Mouse (Mus musculus) adrenal gland, adult 8-10 months (tissue): ENCODE measurements around the gene Ptpn4. TPM values are rescaled to one million over a fixed set of nuclear protein-coding genes. Genes with fewer than 3 reads are reported as not detected.

Source experiments
- DNase-seq: peaks from one replicate; pipeline ENCODE4 v3.0.0; 2022
- total RNA-seq, 4 experiments: library from RNA; stranded (reverse); gene quantifications; 2 replicates each; pipeline ENCODE4 v1.2.4; 2022

The Ptpn4 gene
- total RNA-seq, result 10 to 100 TPM; 21.8 to 35.5 (median 30.3) TPM

DNA sequence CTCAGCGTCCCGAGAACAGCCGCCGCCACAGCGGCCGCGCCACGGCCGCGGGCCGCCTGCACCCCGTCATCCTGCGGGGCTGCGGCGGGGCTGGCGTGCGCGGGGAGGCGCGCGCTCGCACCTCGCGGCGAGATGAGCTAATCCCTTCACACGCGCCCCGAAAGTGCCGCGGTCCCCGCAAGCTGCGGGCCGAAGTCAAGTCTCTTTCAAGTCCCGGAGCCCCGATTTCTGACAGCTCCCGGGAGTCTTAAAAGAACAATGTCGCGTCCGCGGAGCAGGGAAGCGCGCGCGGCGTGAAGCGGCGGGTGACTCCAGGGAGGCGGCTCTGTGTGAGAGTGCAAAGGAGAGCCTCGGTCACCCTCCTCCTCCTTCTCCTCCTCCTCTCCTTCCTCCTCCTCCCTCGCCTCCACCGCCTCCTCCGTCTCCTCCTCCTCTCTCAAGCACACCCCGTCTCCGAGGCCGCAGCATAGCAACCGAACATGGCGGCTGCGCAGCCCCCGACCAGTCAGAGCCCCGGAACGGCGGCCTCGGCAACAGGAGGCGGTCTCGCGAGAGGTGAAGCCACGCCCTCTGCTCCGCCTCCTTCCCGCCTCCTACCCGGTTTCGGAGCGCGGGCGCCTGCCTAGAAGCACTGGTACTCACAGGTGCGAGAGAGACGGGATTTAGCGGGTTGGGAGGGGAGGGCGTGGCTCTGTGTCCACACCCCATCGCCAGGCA lies at the start of gene Ptpn4:
Gene Ptpn4 (minus strand): TSS at position 579 of the 717 bp plus-strand sequence.
- peak; percentile 98 for DNase-seq

DNA sequence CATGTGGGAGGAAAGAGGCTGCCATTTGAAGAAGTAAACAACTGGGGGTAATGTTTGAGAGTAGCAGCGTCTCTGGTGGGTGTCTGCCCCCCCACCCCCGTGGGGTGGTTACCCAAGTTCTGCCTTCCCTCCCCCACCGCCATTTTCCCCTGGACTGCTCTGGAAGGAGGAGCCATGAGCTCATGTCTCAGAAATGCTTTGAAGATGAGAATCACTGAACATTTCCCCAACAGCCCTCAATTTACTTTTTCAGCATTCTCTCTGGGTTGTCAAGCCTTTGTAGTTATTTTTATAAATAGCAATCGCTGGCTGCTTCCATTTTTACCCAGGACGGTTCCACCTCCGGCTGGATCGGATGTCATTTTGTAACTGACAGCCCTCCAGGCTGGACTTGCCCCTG lies 48.9 kb upstream of the Ptpn4 start:
- peak; percentile 12 for DNase-seq

DNA sequence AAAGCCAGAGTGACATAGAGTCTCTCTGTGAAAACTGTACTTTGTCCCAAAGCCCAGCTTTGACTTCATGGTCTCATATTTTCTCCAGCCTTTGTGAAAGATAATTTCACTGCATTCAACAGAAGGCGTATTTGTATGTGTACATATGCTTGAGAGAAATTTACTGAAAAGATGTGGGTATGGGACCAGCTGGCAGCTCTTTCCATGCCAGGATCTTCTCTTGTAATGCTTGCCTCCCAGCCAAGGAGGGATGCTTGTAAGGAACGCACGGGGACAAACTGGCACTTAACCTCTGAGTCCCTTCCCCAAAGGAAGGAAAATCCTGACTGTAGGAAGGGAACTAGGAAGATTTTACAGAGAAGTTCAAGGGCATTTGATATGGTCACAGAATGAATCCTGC lies 46.9 kb upstream of the Ptpn4 start:
- DNase-seq, result no peak

DNA sequence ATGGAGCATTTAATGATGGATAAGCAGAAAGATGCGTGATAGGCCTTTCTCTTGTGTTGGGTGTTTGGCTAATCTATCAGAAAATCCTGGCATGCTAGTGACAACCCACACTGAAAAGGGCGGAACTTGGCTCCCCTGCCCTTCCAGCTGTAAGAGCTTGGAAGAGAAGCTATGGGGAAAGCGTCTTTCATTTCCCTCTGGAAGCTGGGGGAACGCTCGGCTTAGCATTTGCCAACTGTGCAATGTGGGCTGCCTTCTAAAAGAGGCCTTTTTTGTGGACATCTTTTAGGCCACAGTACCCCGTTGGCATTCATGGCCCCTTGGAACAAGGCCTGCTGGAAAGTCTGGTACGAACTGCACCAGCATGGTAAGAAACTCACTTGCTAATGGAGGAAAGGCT lies 41.5 kb upstream of the Ptpn4 start:
- peak; percentile 17 for DNase-seq

DNA sequence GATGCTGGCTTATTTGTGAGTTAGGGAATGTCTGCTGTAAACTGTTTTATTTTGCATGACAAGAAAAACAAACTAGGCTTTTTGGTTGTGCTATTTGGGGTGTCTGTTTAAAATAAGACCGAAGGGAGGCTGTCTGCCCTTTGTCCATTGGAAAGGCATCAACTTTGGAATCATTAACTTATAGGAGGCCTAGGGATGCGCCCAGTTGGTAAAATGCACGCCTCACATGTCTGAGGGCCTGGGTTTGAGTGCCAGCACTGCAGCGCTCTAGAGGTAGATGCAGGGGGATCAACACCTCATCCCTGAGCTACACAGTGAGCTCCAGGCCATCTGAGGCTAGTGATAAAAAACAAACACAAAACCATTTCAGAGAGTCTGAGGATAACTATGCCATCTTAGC lies 40.1 kb upstream of the Ptpn4 start:
- no peak for DNase-seq

DNA sequence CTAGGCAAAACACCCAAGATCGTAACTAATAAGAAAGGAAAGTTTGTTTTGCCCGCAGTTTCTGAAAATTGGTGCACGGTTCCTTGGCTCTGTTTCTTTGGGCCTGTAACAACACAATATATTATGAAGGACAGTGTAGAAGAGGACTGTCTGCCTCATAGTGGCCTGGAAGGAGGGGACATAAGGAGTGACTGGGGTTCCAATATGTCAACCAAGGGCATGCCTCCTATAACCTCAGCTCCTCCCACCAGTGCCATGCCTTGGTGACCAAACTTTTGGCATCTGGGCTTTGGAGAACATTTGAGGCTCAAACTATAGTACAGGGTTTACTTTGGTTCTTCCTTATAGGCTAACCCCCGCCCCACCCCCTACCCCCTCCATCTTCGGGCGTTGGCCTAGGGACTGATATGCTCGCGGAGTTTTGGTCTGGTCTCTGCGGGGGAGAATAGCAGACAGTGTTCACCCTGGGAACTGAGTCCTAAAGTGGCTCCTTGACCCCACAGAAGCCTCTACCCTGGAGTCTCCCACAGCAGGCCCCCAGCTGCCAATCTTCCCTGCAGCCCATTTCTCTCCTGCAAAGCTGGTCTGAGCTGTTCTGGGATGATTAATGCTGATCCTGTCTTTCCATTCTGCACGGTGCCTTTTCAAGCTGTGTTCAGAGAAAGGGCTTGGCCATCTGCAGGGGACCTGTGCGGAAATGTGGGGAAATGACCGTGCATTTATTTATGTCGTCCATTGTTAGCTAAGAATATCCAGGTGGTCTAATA lies 31.2 kb upstream of the Ptpn4 start:
- DNase-seq, result no peak

DNA sequence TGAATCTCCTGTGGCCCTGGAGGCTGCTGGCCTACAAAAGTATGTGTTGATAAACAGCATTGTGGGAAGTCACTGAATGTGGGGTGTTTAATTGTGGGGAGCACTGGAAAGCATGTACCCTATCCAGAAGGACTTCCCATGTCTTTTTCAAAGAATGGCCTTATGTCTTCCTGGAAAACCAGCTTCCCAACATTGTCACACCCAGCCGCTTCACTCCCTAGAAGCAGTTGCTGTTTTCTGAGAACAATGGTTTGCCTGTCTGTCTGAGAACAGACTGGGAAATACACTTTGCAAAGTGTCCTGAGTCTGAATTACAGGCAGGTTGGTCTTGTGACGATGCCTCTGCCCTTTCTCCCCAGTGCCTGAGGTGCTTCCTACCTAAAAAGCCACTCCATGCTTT lies 29.9 kb upstream of the Ptpn4 start:
- no peak for DNase-seq

DNA sequence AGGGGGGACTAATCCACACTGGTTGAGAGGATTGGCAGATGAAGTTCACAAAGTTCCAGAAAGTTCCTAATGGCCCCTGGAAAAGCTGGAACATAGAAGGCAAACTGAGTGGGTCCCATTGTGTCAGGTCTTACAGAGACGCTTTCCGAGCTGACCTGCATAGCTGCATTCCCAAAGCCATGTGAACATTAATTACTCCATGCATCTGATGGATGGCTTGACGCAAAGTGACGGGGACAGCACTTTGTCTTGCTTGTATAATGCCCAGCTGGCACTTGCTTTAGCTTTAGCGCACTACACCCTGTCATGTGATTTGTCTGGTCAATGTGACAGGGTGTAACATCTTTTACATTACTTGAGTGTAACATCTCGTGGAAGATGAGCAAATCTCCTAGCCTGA lies 27.9 kb upstream of the Ptpn4 start:
- no peak for DNase-seq

DNA sequence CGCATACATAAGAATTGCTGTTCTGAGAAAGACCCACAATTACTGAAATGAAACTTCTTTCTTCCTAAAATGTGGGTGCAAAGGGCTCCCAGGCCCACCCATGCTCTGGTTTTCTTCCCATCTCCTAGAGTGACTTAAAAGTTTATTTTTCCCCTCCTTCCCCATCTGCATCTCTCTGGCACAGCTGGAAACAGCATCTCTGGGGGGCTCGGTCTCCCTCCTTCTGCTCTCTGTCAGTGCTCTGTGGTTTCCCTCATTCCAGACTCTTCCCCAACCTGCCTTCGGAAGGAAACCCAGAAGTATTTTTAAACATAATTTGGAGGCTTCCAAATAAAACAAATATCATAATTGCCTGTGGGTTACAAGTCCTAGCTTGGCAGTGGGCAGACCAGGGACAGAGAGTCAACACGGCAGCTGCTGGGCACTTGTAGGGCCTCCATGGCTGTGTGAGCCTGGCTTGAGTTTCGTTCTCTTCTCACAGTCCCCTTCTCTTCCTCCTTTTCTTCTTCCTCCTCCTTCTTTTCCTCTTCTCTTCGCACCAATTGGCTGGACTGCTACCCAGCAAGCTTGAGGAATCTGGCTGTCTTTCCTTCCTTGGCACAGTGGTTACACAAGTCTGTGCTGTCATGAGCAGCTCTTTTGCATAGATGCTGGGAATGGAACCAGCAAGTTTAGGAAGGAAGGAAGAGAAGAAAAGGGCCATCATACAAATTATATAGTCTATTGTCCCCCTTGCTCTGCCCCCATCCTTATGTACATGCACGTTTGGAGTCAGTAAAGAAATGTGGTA lies 26.3 kb upstream of the Ptpn4 start:
- no peak for DNase-seq

DNA sequence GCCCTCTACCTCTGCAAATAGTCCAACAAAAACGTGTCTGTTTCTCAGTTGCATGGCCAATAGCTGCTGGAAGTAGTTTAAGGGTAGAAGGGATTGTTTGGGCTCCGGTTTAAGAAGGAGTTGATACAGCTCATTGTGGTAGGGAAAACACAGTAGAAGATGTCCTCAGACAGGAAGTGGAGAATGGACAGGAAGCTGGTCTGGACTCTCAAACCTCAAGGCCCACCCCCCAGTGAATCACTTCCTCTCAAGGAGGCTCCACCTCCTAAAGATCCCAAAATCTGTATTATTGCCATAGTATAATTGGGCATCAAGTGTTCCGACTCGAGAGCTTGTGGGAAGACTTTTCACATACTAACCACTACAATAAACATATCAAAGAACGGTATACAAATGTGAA lies 22.2 kb upstream of the Ptpn4 start:
- DNase-seq, result no peak

DNA sequence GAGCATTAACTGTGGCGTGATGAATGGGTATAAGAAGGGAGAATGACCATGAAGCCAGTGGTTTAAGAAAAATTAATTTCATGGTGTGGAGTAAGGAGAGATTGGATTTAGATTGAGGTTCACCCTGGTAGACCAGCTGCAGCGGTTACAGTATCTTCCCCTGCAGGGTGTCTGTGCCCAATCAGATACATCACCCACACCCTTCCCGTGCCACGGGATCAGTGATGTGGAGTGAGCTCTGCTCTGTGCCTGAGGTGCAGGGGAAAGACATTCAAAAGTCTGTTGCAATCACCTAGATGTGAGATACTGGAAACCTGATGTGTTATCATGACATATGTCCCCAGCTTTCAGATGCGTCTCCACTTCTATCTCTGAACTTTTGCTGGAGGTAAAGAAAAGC lies 15.6 kb upstream of the Ptpn4 start:
- DNase-seq, result no peak

DNA sequence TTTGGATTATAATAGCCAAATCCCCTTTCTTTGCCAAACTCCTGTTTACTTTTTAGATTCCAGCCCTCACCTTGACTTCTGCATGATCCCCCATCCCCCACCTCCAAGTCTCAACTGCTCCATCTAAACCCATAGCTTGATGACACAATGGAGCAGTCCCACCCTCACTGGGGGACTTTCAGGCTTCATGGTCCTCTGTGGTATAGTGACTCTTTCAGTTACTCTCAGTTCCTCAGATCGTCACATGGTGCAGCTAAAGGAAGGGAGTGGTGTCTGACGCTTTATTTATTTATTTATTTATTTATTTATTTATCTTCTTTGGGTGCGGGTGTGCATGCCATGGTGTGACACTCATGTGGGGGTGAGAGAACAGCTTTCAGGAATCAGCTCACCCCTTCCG lies 14.9 kb upstream of the Ptpn4 start:
- DNase-seq, result no peak

DNA sequence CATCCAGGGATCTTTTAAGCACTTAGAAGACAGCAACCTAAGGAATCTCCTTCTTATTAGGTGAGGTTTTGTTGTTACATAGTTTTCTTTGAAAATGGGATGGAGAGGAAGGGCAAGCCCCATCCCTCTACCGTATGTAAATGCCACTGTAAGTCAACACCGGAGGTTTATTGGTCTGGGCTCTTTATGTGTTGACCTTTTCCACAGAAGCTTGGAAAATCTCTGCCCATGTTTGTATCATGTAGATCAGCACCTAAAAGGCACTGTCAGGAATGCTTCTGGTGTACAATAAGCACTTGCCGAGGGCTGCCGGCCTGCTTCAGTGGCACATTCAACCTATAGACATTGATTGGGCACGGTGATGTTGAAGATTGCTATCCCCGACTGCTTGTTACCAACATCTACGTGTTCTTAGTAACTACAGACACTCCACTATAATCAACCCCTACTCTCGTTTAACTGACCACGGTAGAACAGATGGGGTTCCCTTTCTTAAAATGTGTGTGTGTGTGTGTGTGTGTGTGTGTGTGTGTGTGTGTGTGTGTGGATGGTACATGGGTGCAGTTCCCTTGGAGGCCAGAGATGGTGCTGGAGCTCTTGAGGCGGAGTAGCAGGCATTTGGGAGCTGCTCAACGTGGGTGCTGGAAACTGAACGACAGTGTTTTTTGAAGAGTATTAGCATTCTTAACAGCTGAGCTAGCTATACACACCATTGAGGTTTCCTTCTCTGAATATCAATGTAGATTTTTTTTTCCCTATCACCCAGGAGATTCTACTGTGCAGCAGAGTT lies 11.9 kb upstream of the Ptpn4 start:
- no peak for DNase-seq

DNA sequence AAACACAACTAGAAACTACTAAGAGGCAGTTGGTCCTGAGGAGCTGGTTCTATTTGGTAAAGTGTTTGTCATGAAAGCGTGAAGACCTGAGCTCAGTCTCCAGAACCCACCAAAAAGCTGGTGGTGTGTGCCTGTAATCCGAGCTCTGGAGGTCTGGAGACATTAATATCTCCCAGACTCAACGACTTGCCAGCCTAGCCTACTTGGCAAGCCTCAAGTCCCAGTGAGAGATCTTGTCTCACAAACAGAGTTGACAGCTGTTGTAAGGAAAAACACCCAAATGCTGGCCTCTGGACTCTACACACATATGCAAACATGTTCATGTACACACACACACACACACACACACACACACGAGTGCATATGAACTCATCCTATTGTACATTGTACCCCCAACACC lies 7.9 kb upstream of the Ptpn4 start:
- DNase-seq, result no peak

DNA sequence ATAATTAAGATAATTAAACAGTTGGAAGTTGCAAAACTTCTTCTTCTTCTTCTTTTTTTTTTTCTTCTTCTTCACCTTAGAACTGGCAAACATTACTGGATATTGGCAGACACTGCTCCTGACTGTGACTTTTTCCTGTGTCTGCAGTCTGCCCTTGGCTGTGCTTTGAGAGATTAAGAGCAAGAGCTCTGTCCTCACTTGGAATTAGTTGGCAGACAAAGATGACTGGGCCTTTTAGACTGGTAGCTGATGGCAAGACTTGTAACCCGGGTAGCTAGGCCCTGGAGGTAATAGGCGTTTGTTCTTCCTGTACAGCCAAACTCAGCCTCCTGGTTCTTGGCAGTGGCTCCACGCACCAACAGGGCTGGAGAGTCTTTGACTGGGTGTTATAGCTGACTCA lies 5.7 kb upstream of the Ptpn4 start:
- no peak for DNase-seq

DNA sequence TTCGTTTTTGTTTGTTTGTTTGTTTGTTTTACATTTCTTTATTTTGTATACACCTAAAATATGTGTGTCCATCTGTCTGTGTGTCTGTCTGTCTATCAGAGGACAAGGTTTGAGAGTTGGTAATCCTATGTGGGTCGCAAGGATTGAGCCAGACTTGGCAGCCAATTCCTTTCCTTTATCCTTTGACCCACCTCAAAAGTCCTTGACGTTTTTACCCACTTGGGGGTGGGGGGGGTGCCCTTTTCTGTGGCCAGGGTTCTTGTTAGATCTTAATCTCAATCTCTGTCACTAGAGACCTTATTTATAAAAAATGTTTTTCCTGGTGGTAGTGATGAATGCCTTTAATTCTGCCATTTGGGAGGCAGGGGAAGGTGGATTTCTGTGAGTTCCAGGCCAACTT lies 828 bp upstream of the Ptpn4 start:
- DNase-seq, result no peak

DNA sequence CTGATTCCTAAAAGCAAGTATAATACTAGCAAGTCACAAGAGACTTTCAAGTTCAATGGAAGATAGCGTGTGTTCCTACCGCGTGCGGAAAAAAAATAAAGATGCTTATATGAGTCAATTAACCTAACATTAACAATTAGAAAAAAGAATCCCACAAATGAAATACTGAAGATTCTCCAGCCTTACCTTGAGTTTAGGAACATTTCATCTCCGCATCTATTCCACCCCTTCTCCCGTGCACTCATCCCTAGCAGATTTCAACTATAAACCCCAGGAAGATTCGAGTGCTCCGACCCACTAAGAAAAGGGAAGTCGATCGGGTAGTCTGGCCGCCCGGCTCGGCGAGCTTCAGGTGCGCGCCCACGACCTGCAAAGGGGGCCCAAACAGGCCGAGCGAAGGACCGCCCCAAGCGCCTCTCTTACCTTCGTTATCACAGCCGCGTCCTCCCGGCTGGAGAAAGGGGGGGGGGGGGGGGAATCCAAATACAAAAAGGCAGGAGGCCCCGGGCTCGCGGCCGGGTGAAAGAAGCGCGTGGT lies 866 bp downstream of the Ptpn4 start:
- DNase-seq, result peak; percentile 10

DNA sequence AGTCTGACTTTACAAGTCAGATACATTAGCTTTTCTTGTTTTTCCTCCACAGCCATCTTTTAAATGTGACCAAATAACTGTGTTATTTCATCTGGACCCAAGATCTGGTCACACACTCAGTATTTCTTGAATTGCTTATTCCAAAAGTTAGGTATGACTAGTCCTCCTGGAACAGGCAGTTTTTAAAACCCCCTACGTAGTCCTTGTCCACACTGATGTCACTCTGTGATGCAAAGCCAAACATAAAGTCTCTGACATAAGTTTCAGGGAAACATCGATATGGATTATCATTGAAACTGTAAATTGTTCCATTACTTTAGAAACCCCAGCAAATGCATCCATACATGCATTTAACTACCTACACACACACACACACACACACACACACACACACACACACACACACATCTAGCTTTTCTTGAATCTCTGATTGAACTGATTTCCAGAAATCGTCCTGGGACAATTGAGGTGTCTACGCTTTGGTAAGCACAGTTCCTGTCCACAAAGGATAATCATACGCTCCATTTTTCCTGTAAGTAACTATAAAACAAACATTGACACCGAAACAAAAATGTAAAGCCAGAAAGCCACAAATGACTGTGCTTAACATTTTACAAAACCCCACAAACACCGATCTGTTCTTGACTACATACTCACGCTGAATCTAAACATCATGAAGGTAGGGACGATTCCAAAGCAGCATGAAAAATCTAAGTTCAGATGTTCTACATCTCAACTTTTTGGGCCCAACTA lies 1.5 kb downstream of the Ptpn4 start:
- no peak for DNase-seq

DNA sequence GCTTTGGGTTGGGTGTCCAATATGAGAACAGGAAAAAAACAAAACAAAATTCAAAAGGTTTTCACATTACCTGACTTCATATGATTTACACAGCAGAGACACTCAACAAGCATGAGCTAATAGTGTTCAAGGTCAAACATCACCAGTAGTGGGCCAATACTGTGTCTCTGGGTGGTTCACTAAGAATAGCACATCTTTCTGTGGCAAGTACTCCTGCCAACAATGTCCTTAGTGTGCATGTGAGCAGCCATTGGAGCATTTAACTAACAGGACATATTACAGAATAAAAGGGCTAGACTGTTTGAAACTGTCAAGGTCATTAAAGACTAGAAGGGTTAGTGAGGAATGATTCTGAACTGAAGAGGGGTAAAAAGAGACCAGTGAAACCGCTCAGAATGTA lies 9.3 kb downstream of the Ptpn4 start:
- DNase-seq, result no peak

DNA sequence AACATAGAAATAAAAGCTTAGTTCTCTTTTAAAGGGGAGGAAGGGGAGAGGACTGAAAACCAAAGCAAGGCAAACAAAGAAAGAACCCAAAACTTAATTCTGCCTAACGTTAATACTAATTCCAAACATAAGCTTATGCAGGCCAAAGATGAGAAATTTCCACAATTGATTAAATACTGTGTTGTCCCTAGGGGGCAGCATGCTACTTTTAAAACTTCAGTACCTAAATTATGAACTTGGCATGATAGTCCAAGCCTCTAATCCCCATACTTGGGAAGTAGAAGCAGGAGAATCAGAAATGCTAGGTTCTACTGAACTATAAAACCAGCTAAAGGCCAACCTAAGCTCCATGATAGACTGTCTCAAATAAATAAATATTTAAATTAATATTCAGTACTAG lies 18.7 kb downstream of the Ptpn4 start:
- DNase-seq, result no peak

DNA sequence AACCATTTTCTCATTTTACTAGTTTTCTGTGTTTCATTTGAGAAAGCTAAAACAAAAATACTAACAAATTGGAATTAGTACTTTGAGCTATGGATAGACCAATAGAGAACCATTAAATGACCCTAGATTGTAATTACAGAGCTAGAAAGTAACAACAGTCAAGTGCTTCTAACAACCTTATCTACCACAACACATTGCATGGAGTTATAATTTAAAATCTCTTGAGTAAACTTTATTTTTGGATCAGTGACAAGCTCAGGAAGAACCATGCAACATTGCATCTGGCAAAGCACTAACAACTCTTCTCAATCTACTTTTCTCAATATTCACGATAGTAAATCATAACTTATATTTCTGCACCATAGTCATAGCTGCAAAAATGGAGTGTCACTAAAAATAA lies 29.7 kb downstream of the Ptpn4 start:
- DNase-seq, result no peak

DNA sequence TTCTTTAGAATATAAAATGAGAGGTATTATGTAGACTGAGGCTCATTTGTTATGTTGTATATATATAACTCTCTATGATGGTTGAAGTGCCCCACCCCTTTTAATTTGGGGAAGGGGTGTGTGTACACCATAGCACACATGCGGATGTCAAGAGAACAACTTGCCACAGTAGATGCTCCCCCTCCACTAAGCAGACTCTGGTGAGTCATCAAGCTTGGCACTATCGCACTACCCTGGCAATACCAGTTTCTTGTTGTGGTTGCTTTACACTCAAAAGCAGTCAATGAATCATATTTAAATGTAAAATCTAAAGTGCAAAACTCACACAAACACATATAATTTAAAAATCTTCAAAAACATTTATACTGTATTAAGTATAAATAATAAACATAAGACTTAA lies 31.4 kb downstream of the Ptpn4 start:
- DNase-seq, result no peak
